Mouse (Mus musculus): ENCODE measurements around the gene Olfr1167. TPM values are rescaled to one million over a fixed set of nuclear protein-coding genes. Genes with fewer than 3 reads are reported as not detected.
"Not testable (repeated sequence)": the region's sequence is repeated elsewhere in the genome, so short reads cannot be mapped to it uniquely, and the experiment has no call there.

Gene Olfr1167
- total RNA-seq (2015; ENCODE audit: low replicate concordance) (not detected in 2 replicates), total RNA-seq (2017; ENCODE audit: low replicate concordance) (not detected in 2 replicates)

GRCm38 (mm10) chr2:88155093-88155492, at the start of gene Olfr1167:
TSS of gene Olfr1167 (minus strand) at chr2:88155193.
- ATAC-seq (replicated peaks; ENCODE audit: low FRiP score, poor library complexity, severe bottlenecking) = not testable (repeated sequence)

GRCm38 (mm10) chr2:88181580-88181979, 26.6 kb upstream of the Olfr1167 start, which contains the start of gene Olfr1168:
TSS of gene Olfr1168 (plus strand) at chr2:88181880.
- ATAC-seq (replicated peaks; ENCODE audit: low FRiP score, poor library complexity, severe bottlenecking) = no peak

GRCm38 (mm10) chr2:88128172-88128571, 26.8 kb downstream of the Olfr1167 start, which contains the start of gene Olfr1166:
TSS of gene Olfr1166 (minus strand) at chr2:88128272.
- no peak for ATAC-seq (replicated peaks; ENCODE audit: low FRiP score, poor library complexity, severe bottlenecking)

Other genes with a start within 250 kb of the Olfr1167 start
- not detected in 2 replicates for gene Olfr1155, start 210.1 kb downstream of the Olfr1167 start, total RNA-seq (2015; ENCODE audit: low replicate concordance)
- gene Olfr1155, start 210.1 kb downstream of the Olfr1167 start, total RNA-seq (2017; ENCODE audit: low replicate concordance) = not detected in 2 replicates
- gene Olfr1156, start 202.1 kb downstream of the Olfr1167 start, total RNA-seq (2015; ENCODE audit: low replicate concordance) = not detected in 2 replicates
- not detected in 2 replicates for gene Olfr1156, start 202.1 kb downstream of the Olfr1167 start, total RNA-seq (2017; ENCODE audit: low replicate concordance)
- not detected in 2 replicates for gene Olfr1157, start 186.9 kb downstream of the Olfr1167 start, total RNA-seq (2015; ENCODE audit: low replicate concordance)
- gene Olfr1157, start 186.9 kb downstream of the Olfr1167 start, total RNA-seq (2017; ENCODE audit: low replicate concordance) = not detected in 2 replicates
- gene Olfr74, start 180.5 kb downstream of the Olfr1167 start, total RNA-seq (2015; ENCODE audit: low replicate concordance) = not detected in 2 replicates
- gene Olfr74, start 180.5 kb downstream of the Olfr1167 start, total RNA-seq (2017; ENCODE audit: low replicate concordance) = not detected in 2 replicates
- not detected in 2 replicates for gene Olfr1158, start 165.1 kb downstream of the Olfr1167 start, total RNA-seq (2015; ENCODE audit: low replicate concordance)
- gene Olfr1158, start 165.1 kb downstream of the Olfr1167 start, total RNA-seq (2017; ENCODE audit: low replicate concordance) = not detected in 2 replicates
- not detected in 2 replicates for gene Olfr1160, start 146.9 kb downstream of the Olfr1167 start, total RNA-seq (2015; ENCODE audit: low replicate concordance)
- gene Olfr1160, start 146.9 kb downstream of the Olfr1167 start, total RNA-seq (2017; ENCODE audit: low replicate concordance) = not detected in 2 replicates
- gene Olfr1161, start 132.4 kb downstream of the Olfr1167 start, total RNA-seq (2015; ENCODE audit: low replicate concordance) = not detected in 2 replicates
- not detected in 2 replicates for gene Olfr1161, start 132.4 kb downstream of the Olfr1167 start, total RNA-seq (2017; ENCODE audit: low replicate concordance)
- gene Olfr73, start 117.5 kb downstream of the Olfr1167 start, total RNA-seq (2015; ENCODE audit: low replicate concordance) = not detected in 2 replicates
- not detected in 2 replicates for gene Olfr73, start 117.5 kb downstream of the Olfr1167 start, total RNA-seq (2017; ENCODE audit: low replicate concordance)
- not detected in 2 replicates for gene Olfr1162, start 104.1 kb downstream of the Olfr1167 start, total RNA-seq (2015; ENCODE audit: low replicate concordance)
- gene Olfr1162, start 104.1 kb downstream of the Olfr1167 start, total RNA-seq (2017; ENCODE audit: low replicate concordance) = not detected in 2 replicates
- not detected in 2 replicates for gene Olfr1163, start 83.4 kb downstream of the Olfr1167 start, total RNA-seq (2015; ENCODE audit: low replicate concordance)
- not detected in 2 replicates for gene Olfr1163, start 83.4 kb downstream of the Olfr1167 start, total RNA-seq (2017; ENCODE audit: low replicate concordance)
- not detected in 2 replicates for gene Olfr1164, start 61.2 kb downstream of the Olfr1167 start, total RNA-seq (2015; ENCODE audit: low replicate concordance)
- gene Olfr1164, start 61.2 kb downstream of the Olfr1167 start, total RNA-seq (2017; ENCODE audit: low replicate concordance) = not detected in 2 replicates
- not detected in 2 replicates for gene Olfr1166, start 26.9 kb downstream of the Olfr1167 start, total RNA-seq (2015; ENCODE audit: low replicate concordance)
- not detected in 2 replicates for gene Olfr1166, start 26.9 kb downstream of the Olfr1167 start, total RNA-seq (2017; ENCODE audit: low replicate concordance)
- gene Olfr1168, start 26.7 kb upstream of the Olfr1167 start, total RNA-seq (2015; ENCODE audit: low replicate concordance) = not detected in 2 replicates
- gene Olfr1168, start 26.7 kb upstream of the Olfr1167 start, total RNA-seq (2017; ENCODE audit: low replicate concordance) = not detected in 2 replicates
- gene Olfr1170, start 73.1 kb upstream of the Olfr1167 start, total RNA-seq (2015; ENCODE audit: low replicate concordance) = not detected in 2 replicates
- not detected in 2 replicates for gene Olfr1170, start 73.1 kb upstream of the Olfr1167 start, total RNA-seq (2017; ENCODE audit: low replicate concordance)
- gene Olfr1173, start 124.7 kb upstream of the Olfr1167 start, total RNA-seq (2015; ENCODE audit: low replicate concordance) = not detected in 2 replicates
- gene Olfr1173, start 124.7 kb upstream of the Olfr1167 start, total RNA-seq (2017; ENCODE audit: low replicate concordance) = not detected in 2 replicates
- gene Olfr1174-ps, start 159.9 kb upstream of the Olfr1167 start, total RNA-seq (2015; ENCODE audit: low replicate concordance) = not detected in 2 replicates
- not detected in 2 replicates for gene Olfr1174-ps, start 159.9 kb upstream of the Olfr1167 start, total RNA-seq (2017; ENCODE audit: low replicate concordance)
- not detected in 2 replicates for gene Olfr1175-ps, start 172.0 kb upstream of the Olfr1167 start, total RNA-seq (2015; ENCODE audit: low replicate concordance)
- gene Olfr1175-ps, start 172.0 kb upstream of the Olfr1167 start, total RNA-seq (2017; ENCODE audit: low replicate concordance) = not detected in 2 replicates
- gene Olfr1176, start 181.5 kb upstream of the Olfr1167 start, total RNA-seq (2015; ENCODE audit: low replicate concordance) = not detected in 2 replicates
- gene Olfr1176, start 181.5 kb upstream of the Olfr1167 start, total RNA-seq (2017; ENCODE audit: low replicate concordance) = not detected in 2 replicates
- not detected in 2 replicates for gene Olfr1177-ps, start 191.3 kb upstream of the Olfr1167 start, total RNA-seq (2015; ENCODE audit: low replicate concordance)
- gene Olfr1177-ps, start 191.3 kb upstream of the Olfr1167 start, total RNA-seq (2017; ENCODE audit: low replicate concordance) = not detected in 2 replicates
- not detected in 2 replicates for gene Olfr1178, start 231.9 kb upstream of the Olfr1167 start, total RNA-seq (2015; ENCODE audit: low replicate concordance)
- gene Olfr1178, start 231.9 kb upstream of the Olfr1167 start, total RNA-seq (2017; ENCODE audit: low replicate concordance) = not detected in 2 replicates

Measured in erythroid progenitor cell, adult 5-6 weeks (primary cell).